Mouse (Mus musculus) left cerebral cortex, adult 8-10 months (tissue): ENCODE results near the gene Gm47283. TPM values are rescaled to one million over a fixed set of nuclear protein-coding genes. Genes with fewer than 3 reads are reported as not detected.

ENCODE experiments used
- total RNA-seq, 4 experiments: library from RNA; stranded (reverse); gene quantifications; 2 replicates each; pipeline ENCODE4 v1.2.4; 2022

Gene Gm47283
- total RNA-seq, 4 experiments from 2014 or later: not detected

Other genes starting within 250 kb of the Gm47283 start
- gene Gm21860, start 29.9 kb upstream of the Gm47283 start, total RNA-seq: not detected
- not detected for gene Gm21748, start 54.4 kb downstream of the Gm47283 start, total RNA-seq